Mouse (Mus musculus) thymus, postnatal 10 days (tissue): ENCODE measurements around the gene Gm21650.
"Not testable (repeated sequence)": the region's sequence is repeated elsewhere in the genome, so short reads cannot be mapped to it uniquely, and the experiment has no call there.

Experiments used
- DNase-seq, 2 experiments: peaks; one replicate each; pipeline ENCODE4 v3.0.0; 2021; ENCODE audit warnings: low spot score in 2 of 2

The Gm21650 gene

DNA sequence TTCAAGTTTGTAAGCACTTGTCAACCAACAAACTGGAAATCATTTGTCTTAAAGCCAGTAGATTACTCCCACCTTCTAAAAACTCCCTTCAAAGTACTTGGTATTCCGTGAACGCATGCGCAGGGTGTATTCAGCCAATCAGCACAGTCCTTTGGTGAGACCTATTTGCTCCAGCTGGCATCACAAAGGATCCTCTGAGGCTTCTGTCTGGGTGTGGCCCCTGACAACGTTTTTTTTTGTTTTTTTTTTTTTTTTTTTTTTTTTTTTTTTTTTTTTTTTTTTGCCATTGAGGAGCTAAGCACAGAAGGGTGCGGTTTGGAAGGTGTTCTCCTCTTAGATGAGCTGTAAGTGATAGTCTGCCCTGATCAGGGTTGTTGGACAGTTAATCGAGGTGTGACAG lies at the start of gene Gm21650:
Gm21650 (plus strand) TSS at position 301 of the 400 bp plus-strand sequence.
- DNase-seq, result not testable (repeated sequence)
